Mouse (Mus musculus) embryonic facial prominence, embryonic 12.5 days (tissue): ENCODE measurements around the gene Mrpl49. TPM values are rescaled to one million over a fixed set of nuclear protein-coding genes. Genes with fewer than 3 reads are reported as not detected.

Experiments
- ATAC-seq: fragments of 200-750 bp; cut with Nextera tagmentation; 2 replicates; pipeline ENCODE4 v1.8.0; 2017; ENCODE audit not compliant: insufficient number of reproducible peaks, insufficient read depth, low FRiP score, low TSS enrichment
- H3K27ac ChIP-seq: fragments of 300-500 bp; sonication (generic); 2 replicates; pipeline ENCODE4 v1.5.1; 2016; ENCODE audit warnings: mild to moderate bottlenecking
- H3K27me3 ChIP-seq: fragments of 300-500 bp; sonication (generic); 2 replicates; pipeline ENCODE4 v1.6.1; 2016; ENCODE audit warnings: mild to moderate bottlenecking, moderate library complexity
- H3K36me3 ChIP-seq: fragments of 300-500 bp; sonication (generic); 2 replicates; pipeline ENCODE4 v1.6.1; 2016; ENCODE audit warnings: mild to moderate bottlenecking
- H3K4me1 ChIP-seq: fragments of 300-500 bp; sonication (generic); 2 replicates; pipeline ENCODE4 v1.6.1; 2016
- H3K4me2 ChIP-seq: fragments of 300-500 bp; sonication (generic); replicated peaks from 2 replicates; pipeline ENCODE4 v1.6.1; 2016; ENCODE audit warnings: mild to moderate bottlenecking, moderate library complexity
- H3K4me3 ChIP-seq: fragments of 300-500 bp; sonication (generic); 2 replicates; pipeline ENCODE4 v1.5.1; 2016; ENCODE audit warnings: mild to moderate bottlenecking
- H3K9ac ChIP-seq: fragments of 300-500 bp; sonication (generic); 2 replicates; pipeline ENCODE4 v1.6.1; 2016; ENCODE audit warnings: mild to moderate bottlenecking, moderate library complexity
- H3K9me3 ChIP-seq: fragments of 300-500 bp; sonication (generic); 2 replicates; pipeline ENCODE4 v1.6.1; 2016; ENCODE audit warnings: mild to moderate bottlenecking, moderate library complexity
- WGBS: fragments of 180-500 bp; shearing (Covaris S2); methylation state at CpG from one replicate; pipeline ENCODE4 v1.1.7; 2016; 5-methylcytosine and 5-hydroxymethylcytosine counted together
- polyA plus RNA-seq: library from polyadenylated mRNA; unstranded; fragments of >200 nt; fragmentation: Nextera tagmentation; extraction: Ambion mirVana; gene quantifications from 2 replicates; pipeline ENCODE4 v1.2.1, GENCODE M21; 2016

Mrpl49 gene
- polyA plus RNA-seq, 1 experiment from 2014 or later, result 79.3 TPM

- H3K9me3 ChIP-seq, result no peaks in the 10 kb centered on the region
- peaks cover 13% of the 10 kb centered on the region; the same call in 1 of the 2 replicates for H3K36me3 ChIP-seq
- 91% methylated on average over 6 of the region's 6 CpGs for WGBS
- H3K4me3 ChIP-seq, result no peak overlapping the region
- H3K27ac ChIP-seq, result no peak overlapping the region
- no peak for ATAC-seq
- no peaks in the 10 kb centered on the region for H3K27me3 ChIP-seq
- H3K4me1 ChIP-seq, result peaks cover 37% of the 10 kb centered on the region
- peak overlapping the region; percentile 100; the same call in 1 of the 2 replicates for H3K4me2 ChIP-seq
- H3K9ac ChIP-seq, result peak overlapping the region; percentile 91; the same call in 1 of the 2 replicates
These were observed 5.5 kb upstream of the Mrpl49 start for GRCm38 (mm10) chr19:6063081-6063480.

- Histone ChIP-seq H3K4me2 (peak overlapping the region; percentile 100), H3K27me3 (no peaks in the 10 kb centered on the region), H3K9me3 (no peaks in the 10 kb centered on the region), H3K4me1 (peaks cover 35% of the 10 kb centered on the region), H3K27ac (no peak overlapping the region), H3K4me3 (peak overlapping the region; percentile 76), H3K36me3 (peaks cover 13% of the 10 kb centered on the region; the same call in 1 of the 2 replicates), H3K9ac (peak overlapping the region; percentile 91)
- ATAC-seq, result no peak
- WGBS, result 71% methylated on average over 5 of the region's 5 CpGs
These were observed 4.8 kb upstream of the Mrpl49 start for GRCm38 (mm10) chr19:6062418-6062817.

- no peak for ATAC-seq
- peaks cover 32% of the 10 kb centered on the region for H3K4me1 ChIP-seq
- WGBS, result 2% methylated on average over 44 of the region's 44 CpGs
These were observed 4.2 kb upstream of the Mrpl49 start for GRCm38 (mm10) chr19:6061641-6062302.

GRCm38 (mm10) chr19:6061021-6061533 is 3.5 kb upstream of the Mrpl49 start, which contains the start of gene Znhit2:
Znhit2 (plus strand) TSS chr19:6061192.
- peaks cover 32% of the 10 kb centered on the region for H3K4me1 ChIP-seq
- peak within 1 kb of the TSS; percentile 91 for H3K9ac ChIP-seq
- H3K4me3 ChIP-seq, result peak within 1 kb of the TSS; percentile 76
- ATAC-seq, result peak; percentile 32; the same call in 1 of the 2 replicates
- H3K36me3 ChIP-seq, result peaks cover 15% of the 10 kb centered on the region; the same call in 1 of the 2 replicates
- under 1% methylated on average over 58 of the region's 58 CpGs for WGBS
- no peaks in the 10 kb centered on the region for H3K9me3 ChIP-seq
- no peaks in the 10 kb centered on the region for H3K27me3 ChIP-seq
- peak within 1 kb of the TSS; percentile 92 for H3K27ac ChIP-seq
- peak within 1 kb of the TSS; percentile 100 for H3K4me2 ChIP-seq

More at GRCm38 (mm10) chr19:6061641-6062302, 4.2 kb upstream of the Mrpl49 start:
- Histone ChIP-seq H3K27me3 (no peaks in the 10 kb centered on the region), H3K27ac (peak overlapping the region; percentile 92), H3K9ac (peak overlapping the region; percentile 91), H3K9me3 (no peaks in the 10 kb centered on the region), H3K36me3 (peaks cover 13% of the 10 kb centered on the region; the same call in 1 of the 2 replicates), H3K4me2 (peak overlapping the region; percentile 100), H3K4me3 (peak overlapping the region; percentile 76)

GRCm38 (mm10) chr19:6058966-6059365 is 1.4 kb upstream of the Mrpl49 start:
- peak overlapping the region; percentile 92 for H3K9ac ChIP-seq

GRCm38 (mm10) chr19:6058513-6058912 is 928 bp upstream of the Mrpl49 start:
- H3K4me1 ChIP-seq, result peaks cover 33% of the 10 kb centered on the region
- peak overlapping the region; percentile 80 for H3K27ac ChIP-seq
- peaks cover 38% of the 10 kb centered on the region for H3K36me3 ChIP-seq
- no peaks in the 10 kb centered on the region for H3K27me3 ChIP-seq
- H3K9ac ChIP-seq, result peak overlapping the region; percentile 92
- H3K4me3 ChIP-seq, result peak overlapping the region; percentile 86
- H3K9me3 ChIP-seq, result no peaks in the 10 kb centered on the region
- ATAC-seq, result no peak
- peak overlapping the region; percentile 86 for H3K4me2 ChIP-seq
- WGBS, result 40% methylated on average over 5 of the region's 5 CpGs

More at GRCm38 (mm10) chr19:6058966-6059365, 1.4 kb upstream of the Mrpl49 start:
- Histone ChIP-seq H3K9me3 (no peaks in the 10 kb centered on the region), H3K27ac (no peak overlapping the region), H3K4me3 (peak overlapping the region; percentile 86), H3K4me2 (peak overlapping the region; percentile 86), H3K27me3 (no peaks in the 10 kb centered on the region), H3K36me3 (peaks cover 33% of the 10 kb centered on the region), H3K4me1 (peaks cover 33% of the 10 kb centered on the region)
- 86% methylated on average over 5 of the region's 5 CpGs for WGBS
- ATAC-seq, result no peak

- WGBS, result 61% methylated on average over 4 of the region's 4 CpGs
- Histone ChIP-seq H3K9me3 (no peaks in the 10 kb centered on the region), H3K4me1 (peaks cover 19% of the 10 kb centered on the region), H3K9ac (peak overlapping the region; percentile 92), H3K4me2 (peak overlapping the region; percentile 86), H3K27ac (no peak overlapping the region), H3K4me3 (peak overlapping the region; percentile 86), H3K27me3 (no peaks in the 10 kb centered on the region), H3K36me3 (peaks cover 56% of the 10 kb centered on the region)
- ATAC-seq, result no peak
These were observed 889 bp downstream of the Mrpl49 start for GRCm38 (mm10) chr19:6056696-6057095.

- H3K36me3 ChIP-seq, result peaks cover 75% of the 10 kb centered on the region
- WGBS, result 89% methylated on average over 5 of the region's 5 CpGs
These were observed 3.3 kb downstream of the Mrpl49 start for GRCm38 (mm10) chr19:6054296-6054695.

GRCm38 (mm10) chr19:6052516-6052915 is 5.1 kb downstream of the Mrpl49 start:
- Histone ChIP-seq H3K9ac (no peak overlapping the region), H3K4me2 (no peak overlapping the region), H3K9me3 (no peaks in the 10 kb centered on the region), H3K4me1 (peaks cover 20% of the 10 kb centered on the region), H3K27me3 (no peaks in the 10 kb centered on the region), H3K4me3 (no peak overlapping the region), H3K36me3 (peaks cover 78% of the 10 kb centered on the region), H3K27ac (no peak overlapping the region)
- no peak for ATAC-seq
- WGBS, result 89% methylated on average over 7 of the region's 7 CpGs

More at GRCm38 (mm10) chr19:6054296-6054695, 3.3 kb downstream of the Mrpl49 start:
- no peak overlapping the region for H3K9ac ChIP-seq
- ATAC-seq, result no peak
- H3K9me3 ChIP-seq, result no peaks in the 10 kb centered on the region
- peaks cover 15% of the 10 kb centered on the region for H3K4me1 ChIP-seq
- no peak overlapping the region for H3K4me3 ChIP-seq
- H3K27me3 ChIP-seq, result no peaks in the 10 kb centered on the region
- no peak overlapping the region for H3K4me2 ChIP-seq
- H3K27ac ChIP-seq, result no peak overlapping the region

- H3K4me2 ChIP-seq, result no peak overlapping the region
- H3K36me3 ChIP-seq, result peaks cover 56% of the 10 kb centered on the region
- H3K4me3 ChIP-seq, result no peak overlapping the region
- H3K27me3 ChIP-seq, result no peaks in the 10 kb centered on the region
- H3K27ac ChIP-seq, result no peak overlapping the region
- 89% methylated on average over 11 of the region's 11 CpGs for WGBS
- H3K4me1 ChIP-seq, result peaks cover 17% of the 10 kb centered on the region
- no peak for ATAC-seq
- no peaks in the 10 kb centered on the region for H3K9me3 ChIP-seq
- 0 out of 2 replicates have a peak overlapping the region, but pooled peaks have one; percentile 90 for H3K9ac ChIP-seq
These were observed 8.7 kb downstream of the Mrpl49 start for GRCm38 (mm10) chr19:6048681-6049410.

- peak overlapping the region; percentile 80 for H3K4me3 ChIP-seq
- peak overlapping the region; percentile 90 for H3K9ac ChIP-seq
- H3K9me3 ChIP-seq, result no peaks in the 10 kb centered on the region
- H3K27me3 ChIP-seq, result no peaks in the 10 kb centered on the region
- no peak for ATAC-seq
- 85% methylated on average over 8 of the region's 8 CpGs for WGBS
- H3K4me2 ChIP-seq, result peak overlapping the region; percentile 98
- H3K27ac ChIP-seq, result no peak overlapping the region
- peaks cover 17% of the 10 kb centered on the region for H3K4me1 ChIP-seq
- peaks cover 46% of the 10 kb centered on the region for H3K36me3 ChIP-seq
These were observed 9.8 kb downstream of the Mrpl49 start for GRCm38 (mm10) chr19:6047899-6048166.
